Mouse (Mus musculus) CD4-positive helper T cell, adult 2 months (primary cell): Measurements from ENCODE around the gene 5430419D17Rik.

Source experiments
- DNase-seq: peaks from one replicate; pipeline ENCODE4 v3.0.0-alpha.2; 2012; ENCODE audit warnings: low read depth, missing footprints, low spot score

5430419D17Rik gene

GRCm38 (mm10) chr7:131174121-131174520 is at the start of gene 5430419D17Rik:
Gene 5430419D17Rik, plus strand, starts transcription at chr7:131174402.
- no peak for DNase-seq

- no peak for DNase-seq
These were observed 44.2 kb upstream of the 5430419D17Rik start for GRCm38 (mm10) chr7:131130021-131130420.

- no peak for DNase-seq
These were observed 41.0 kb upstream of the 5430419D17Rik start for GRCm38 (mm10) chr7:131133181-131133580.

GRCm38 (mm10) chr7:131146214-131146613 is 28.0 kb upstream of the 5430419D17Rik start, which contains the start of gene 4933402N03Rik:
Gene 4933402N03Rik, minus strand, starts transcription at chr7:131146314.
- no peak for DNase-seq

- no peak for DNase-seq
These were observed 24.0 kb upstream of the 5430419D17Rik start for GRCm38 (mm10) chr7:131150179-131150578.

GRCm38 (mm10) chr7:131153044-131153443 is 21.2 kb upstream of the 5430419D17Rik start:
- no peak for DNase-seq

- no peak for DNase-seq
These were observed 12.0 kb upstream of the 5430419D17Rik start for GRCm38 (mm10) chr7:131162251-131162650.

GRCm38 (mm10) chr7:131167771-131168170 is 6.4 kb upstream of the 5430419D17Rik start:
- DNase-seq = no peak

- DNase-seq = no peak
These were observed 5.1 kb upstream of the 5430419D17Rik start for GRCm38 (mm10) chr7:131169099-131169498.

GRCm38 (mm10) chr7:131182685-131183084 is 8.5 kb downstream of the 5430419D17Rik start:
- DNase-seq = peak; percentile 8

GRCm38 (mm10) chr7:131184339-131184738 is 10.1 kb downstream of the 5430419D17Rik start:
- DNase-seq = no peak

GRCm38 (mm10) chr7:131187047-131187446 is 12.8 kb downstream of the 5430419D17Rik start:
- no peak for DNase-seq

- DNase-seq = no peak
These were observed 13.8 kb downstream of the 5430419D17Rik start for GRCm38 (mm10) chr7:131187996-131188395.

- no peak for DNase-seq
These were observed 48.9 kb downstream of the 5430419D17Rik start for GRCm38 (mm10) chr7:131223086-131223485.

GRCm38 (mm10) chr7:131236091-131236490 is 61.9 kb downstream of the 5430419D17Rik start:
- no peak for DNase-seq

- DNase-seq = no peak
These were observed 70.8 kb downstream of the 5430419D17Rik start for GRCm38 (mm10) chr7:131244993-131245392.

- DNase-seq = no peak
These were observed 82.6 kb downstream of the 5430419D17Rik start for GRCm38 (mm10) chr7:131256841-131257240.

- DNase-seq = no peak
These were observed 83.1 kb downstream of the 5430419D17Rik start for GRCm38 (mm10) chr7:131257309-131257708.

GRCm38 (mm10) chr7:131260946-131261345 is 86.7 kb downstream of the 5430419D17Rik start:
- no peak for DNase-seq

- no peak for DNase-seq
These were observed 90.0 kb downstream of the 5430419D17Rik start for GRCm38 (mm10) chr7:131264251-131264650.

GRCm38 (mm10) chr7:131265851-131266250 is 91.6 kb downstream of the 5430419D17Rik start:
- no peak for DNase-seq

GRCm38 (mm10) chr7:131297151-131297550 is 122.9 kb downstream of the 5430419D17Rik start:
- DNase-seq = no peak

GRCm38 (mm10) chr7:131303340-131303739 is 129.1 kb downstream of the 5430419D17Rik start:
- no peak for DNase-seq

- no peak for DNase-seq
These were observed 132.5 kb downstream of the 5430419D17Rik start for GRCm38 (mm10) chr7:131306733-131307132.
